Mouse (Mus musculus): ENCODE results near the gene Slc5a11.

Gene Slc5a11

DNA sequence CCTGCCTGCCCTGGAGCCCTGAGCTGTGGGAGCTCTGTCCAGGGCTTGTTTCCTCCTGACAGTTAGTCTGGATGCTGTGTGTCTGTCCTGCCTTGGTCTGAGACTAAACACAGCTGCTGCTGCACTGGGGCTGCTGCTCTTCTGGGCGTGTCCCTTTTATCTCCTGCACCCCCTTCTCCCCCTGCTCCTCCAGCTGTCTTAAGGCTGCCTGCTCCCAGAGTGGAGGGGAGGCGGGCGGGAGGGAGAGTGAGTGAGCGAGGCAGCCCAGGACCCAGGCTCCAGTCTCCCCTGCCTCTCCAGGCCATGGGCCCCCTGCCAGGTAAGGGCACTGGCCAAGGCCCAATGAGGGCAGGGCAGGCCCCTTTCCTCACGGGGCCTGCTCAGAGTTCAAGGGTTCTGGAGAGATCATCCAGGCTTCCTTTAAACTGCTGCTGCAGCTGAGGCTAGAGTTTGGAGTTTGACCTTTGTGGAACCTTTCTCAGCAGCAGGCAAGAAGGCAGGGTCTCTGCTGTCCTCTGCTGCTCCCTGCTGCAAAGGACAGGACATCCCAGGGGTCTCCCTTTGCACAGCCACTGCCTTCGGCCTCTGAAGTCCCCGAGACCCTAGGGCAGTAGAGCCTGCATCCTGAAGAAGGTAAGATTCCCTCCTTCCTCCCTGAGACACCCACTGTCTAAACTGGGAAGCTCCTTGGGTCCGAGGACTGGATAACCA lies at the start of gene Slc5a11:
TSS of gene Slc5a11 (plus strand) at position 416 of the 711 bp plus-strand sequence.
- DNase-seq = no peak

DNA sequence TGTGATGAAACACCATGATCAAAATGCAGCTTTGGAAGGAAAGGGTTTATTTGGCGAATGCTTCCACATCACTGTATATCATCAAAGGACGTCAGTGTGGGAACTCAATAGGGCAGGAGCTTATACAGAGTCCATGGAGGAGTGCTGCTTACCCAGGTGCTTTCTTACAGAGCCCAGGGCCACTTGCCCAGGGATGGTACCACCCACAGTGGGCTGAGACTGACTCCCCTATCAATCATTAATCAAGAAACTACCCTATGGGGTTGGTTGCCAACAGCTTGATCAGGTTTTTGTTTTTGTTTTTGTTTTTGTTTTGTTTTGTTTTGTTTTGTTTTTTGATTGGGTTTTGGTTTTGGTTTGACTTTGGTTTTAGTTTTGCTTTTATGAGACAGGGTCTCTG lies 47.1 kb upstream of the Slc5a11 start:
- DNase-seq = no peak

DNA sequence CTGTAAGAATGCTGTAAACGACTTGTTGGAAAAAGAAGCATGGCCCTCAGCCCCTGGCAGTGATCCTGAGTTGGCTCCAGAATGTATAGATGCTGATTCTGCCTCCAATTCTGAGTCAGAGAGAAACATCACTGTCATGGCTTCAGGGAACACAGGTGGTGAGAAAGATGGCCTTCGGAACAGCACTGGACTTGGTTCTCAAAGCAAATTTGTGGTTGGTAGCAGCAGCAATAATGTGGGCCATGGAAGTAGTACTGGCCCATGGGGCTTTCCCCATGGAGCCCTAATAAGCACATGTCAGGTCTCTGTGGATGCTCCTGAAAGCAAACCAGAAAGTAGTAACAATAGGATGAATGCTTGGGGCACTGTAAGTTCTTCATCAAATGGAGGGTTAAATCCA lies 45.0 kb upstream of the Slc5a11 start:
- DNase-seq = no peak

DNA sequence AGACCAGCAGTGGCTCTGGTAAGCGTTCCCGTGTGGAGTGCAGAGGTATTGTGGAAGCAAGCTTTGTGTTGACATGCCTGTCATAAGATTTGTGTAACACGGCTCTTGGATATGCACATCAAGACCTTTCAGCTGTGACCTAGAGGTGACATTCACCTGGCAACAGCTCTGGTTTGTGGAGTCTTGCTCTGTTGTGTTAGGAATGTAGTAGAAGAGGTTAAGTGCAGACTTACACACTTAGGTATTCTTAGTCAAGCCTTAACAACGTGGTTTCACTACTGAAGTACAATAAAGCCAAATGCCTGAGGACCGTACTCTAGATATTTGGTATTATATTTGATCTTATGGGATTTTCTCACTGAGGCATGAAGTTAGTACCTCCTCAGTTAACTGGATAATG lies 42.5 kb upstream of the Slc5a11 start:
- DNase-seq = no peak

DNA sequence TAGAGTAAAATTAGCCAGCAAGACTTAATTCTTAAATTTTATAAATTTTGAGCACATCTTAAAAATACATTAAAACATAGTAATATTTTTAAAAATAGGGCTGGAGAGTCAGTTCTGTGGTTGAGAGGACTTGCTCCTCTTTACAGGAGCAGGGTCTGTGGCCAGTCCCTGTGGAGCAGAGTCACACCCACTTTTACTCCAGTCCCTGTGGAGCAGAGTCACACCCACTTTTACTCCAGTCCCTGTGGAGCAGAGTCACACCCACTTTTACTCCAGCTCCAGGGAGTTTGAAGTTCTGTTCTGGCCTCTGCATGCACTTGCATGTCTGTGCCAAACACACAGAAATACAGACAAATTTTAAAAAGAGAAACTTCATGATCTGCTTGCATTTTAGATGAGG lies 37.4 kb upstream of the Slc5a11 start:
- no peak for DNase-seq

DNA sequence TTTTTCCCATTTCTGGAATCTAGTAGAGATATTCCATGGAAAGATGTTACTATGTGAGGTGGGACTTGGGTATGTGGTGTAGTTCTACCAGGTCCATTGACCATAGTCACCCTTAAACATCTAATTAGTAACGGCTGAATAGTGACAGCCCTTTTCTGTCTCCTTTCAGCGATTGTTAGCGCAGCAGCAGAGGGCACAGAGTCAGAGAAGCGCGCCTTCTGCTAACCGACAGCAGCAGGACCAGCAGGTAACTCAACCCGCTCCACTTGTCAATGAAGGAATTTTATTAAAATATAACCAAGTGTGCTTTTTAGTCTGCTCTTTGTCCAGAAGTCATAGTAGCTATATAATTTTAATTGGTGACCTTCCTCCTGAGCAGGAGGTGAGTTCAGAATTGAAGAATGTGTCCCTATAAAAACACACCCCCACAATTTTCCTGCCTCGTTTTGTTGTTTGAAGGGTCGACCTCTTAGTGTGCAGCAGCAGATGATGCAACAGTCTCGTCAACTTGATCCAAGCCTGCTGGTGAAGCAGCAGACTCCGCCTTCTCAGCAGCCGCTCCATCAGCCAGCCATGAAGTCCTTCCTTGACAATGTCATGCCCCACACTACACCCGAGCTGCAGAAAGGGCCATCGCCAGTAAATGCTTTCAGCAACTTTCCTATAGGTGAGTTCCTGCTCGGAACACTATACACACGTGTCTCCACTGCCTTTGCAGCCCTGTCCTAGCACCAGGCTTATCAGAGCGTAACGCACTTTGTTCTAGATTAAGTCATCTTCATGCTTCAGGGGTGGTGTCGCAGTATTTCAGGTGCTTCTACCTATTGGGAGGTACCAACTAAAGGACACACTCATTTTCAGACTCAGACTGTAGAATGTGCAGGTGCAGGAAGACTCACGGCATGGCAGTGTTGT lies 32.5 kb upstream of the Slc5a11 start:
- no peak for DNase-seq

DNA sequence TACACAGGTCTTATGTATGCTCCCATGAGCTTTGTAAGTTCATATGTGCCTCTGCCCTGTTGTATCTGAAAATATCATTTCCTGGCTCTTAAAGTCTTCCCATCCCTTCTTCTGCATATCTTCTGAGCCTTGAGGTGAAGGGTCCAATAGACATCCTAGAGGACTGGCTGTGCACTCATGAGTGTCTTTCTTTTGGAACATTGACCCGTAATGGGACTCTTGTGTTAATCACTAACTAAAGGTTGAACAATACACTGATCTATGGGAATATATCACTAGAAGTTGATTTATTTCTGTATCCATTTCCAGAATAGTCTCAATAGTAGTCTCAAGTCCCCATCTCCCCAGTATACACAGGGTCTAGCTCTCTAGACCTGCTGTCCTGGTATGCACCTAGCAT lies 29.7 kb upstream of the Slc5a11 start:
- no peak for DNase-seq

DNA sequence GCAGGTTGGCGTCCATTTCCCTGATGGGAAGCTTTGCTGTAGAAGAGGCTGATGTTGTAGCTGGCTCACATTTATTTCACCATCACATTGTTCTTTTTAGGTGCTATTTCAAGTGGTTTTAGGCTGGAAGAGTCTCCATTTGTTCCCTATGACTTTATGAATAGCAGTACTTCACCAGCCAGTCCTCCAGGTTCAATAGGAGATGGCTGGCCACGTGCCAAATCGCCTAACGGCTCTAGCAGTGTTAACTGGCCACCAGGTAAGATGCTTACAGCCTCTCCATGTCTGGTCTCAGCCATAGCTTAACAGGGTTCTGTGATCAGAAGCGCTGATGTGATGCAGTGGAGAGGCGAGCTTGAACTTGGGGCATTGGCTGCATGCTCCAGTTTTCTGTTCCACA lies 28.1 kb upstream of the Slc5a11 start:
- no peak for DNase-seq

DNA sequence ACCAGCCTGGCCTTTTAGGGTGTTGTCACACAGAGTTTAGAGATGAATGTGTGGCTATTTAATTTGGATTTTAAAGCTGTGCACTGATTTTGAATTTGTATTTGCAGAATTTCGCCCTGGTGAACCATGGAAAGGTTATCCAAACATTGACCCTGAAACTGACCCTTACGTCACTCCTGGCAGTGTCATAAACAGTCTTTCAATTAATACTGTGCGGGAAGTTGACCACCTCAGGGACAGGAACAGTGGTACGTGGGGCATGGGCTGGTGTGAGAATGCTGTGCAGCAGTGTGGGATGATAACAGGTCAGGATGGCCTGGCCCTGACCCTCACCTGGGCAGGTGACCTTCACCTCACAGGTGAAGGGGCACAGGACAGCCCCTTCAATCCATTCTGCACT lies 27.3 kb upstream of the Slc5a11 start:
- DNase-seq = no peak

DNA sequence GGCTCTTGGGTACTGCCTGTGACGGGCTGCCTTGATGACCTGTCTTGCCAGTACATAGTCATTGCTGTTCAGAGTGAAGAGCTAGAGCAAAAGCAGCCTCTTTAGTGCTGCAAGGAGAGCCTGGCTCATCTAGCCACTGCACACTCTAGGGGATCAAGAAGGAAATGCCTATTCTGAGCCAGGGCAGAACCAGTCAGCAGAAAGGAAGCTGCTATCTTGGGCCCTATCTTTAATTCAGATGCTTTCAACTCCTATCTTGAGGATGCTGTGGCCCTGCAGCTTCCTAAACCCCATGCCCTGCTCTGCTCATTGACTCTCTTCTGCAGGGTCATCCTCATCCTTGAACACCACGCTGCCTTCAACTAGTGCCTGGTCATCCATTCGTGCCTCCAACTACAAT lies 26.1 kb upstream of the Slc5a11 start:
- no peak for DNase-seq

DNA sequence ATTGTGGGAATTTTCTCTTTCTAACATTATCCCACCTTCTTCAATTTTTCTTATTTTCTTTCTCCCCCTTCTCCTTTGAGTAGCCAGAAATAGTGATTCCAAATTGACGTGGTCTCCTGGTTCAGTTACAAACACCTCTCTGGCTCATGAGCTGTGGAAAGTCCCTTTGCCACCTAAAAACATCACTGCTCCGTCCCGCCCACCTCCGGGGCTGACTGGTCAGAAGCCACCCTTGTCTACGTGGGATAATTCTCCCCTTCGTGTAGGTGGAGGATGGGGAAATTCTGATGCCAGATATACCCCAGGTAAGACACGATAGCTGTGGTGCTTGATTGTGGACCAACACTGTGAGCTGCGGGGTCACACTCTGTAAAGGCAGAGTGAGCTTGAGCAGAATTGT lies 24.8 kb upstream of the Slc5a11 start:
- no peak for DNase-seq

DNA sequence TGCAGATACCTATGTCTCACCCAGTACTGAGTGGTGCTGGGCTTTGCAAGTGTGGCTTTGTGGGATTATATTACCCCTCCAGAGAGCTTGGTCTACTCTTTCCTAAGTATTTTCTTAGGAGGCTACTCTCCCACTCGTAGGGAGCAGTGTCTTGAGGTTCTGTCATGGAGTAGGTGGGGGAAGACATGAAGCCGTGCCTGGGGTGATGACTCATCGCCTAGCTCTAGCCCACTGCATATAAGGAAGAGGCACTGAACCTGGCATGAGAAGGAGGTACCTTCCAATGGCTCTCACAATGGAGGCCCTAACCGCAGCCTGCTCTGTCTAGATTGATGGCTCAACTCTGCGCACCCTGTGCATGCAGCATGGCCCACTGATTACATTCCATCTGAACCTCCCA lies 22.8 kb upstream of the Slc5a11 start:
- DNase-seq = no peak

DNA sequence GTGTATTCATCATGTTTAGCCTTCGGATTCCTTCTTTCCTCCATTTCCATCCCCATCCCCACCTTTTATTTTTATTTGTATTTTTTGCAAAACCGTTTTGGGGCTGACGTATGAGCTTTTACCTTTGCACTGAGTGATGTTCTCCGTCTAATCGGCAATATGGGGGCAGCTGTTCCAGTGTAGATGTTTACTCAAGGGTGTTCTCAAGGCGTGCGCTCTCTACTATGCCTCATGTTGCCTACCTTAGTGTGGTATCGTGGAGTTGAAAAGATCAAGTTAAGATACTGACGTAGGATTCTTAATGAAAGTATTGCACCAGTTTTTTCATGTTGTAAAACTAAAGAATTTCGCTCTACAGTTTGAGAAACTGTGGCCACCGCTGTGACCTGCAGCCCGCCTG lies 21.4 kb upstream of the Slc5a11 start:
- DNase-seq = no peak

DNA sequence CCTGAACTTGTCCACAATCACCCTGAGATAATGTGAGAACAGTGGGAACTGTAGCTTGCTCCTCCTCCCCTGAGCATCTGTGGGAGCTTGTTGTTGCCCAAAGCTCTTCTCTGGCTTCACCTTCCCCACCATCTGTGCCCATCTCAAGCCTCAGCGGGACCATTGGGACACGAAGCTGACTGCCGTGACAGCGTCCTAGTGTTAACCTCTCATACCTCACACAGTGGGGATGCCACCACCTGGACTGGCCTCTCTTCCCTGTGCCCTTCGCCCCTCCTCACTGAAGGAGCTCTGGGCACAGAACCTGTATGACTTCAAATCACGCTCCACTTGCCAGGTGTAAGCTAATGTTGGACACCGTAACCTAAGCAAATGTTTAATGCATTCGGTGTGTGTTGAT lies 19.9 kb upstream of the Slc5a11 start:
- DNase-seq = peak; percentile 68

DNA sequence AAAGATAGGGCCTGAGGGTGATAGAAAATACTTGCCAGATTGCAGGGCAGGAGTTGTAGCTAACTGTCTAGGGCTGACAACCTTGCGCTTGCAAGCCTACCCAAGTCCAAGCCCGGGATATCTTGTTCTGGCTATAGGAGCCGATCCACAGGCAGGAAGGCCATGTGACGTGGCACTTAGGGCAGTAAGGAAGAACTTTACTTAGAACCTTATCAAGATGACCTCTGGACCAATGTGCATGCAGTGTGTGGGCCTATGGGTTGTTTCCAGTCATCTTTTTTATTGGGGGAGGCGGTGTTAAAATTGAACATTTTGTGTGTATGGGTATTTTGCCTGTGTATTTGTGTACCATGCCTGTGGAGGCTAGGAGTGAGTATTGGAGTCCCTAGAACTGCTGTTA lies 18.1 kb upstream of the Slc5a11 start:
- no peak for DNase-seq

DNA sequence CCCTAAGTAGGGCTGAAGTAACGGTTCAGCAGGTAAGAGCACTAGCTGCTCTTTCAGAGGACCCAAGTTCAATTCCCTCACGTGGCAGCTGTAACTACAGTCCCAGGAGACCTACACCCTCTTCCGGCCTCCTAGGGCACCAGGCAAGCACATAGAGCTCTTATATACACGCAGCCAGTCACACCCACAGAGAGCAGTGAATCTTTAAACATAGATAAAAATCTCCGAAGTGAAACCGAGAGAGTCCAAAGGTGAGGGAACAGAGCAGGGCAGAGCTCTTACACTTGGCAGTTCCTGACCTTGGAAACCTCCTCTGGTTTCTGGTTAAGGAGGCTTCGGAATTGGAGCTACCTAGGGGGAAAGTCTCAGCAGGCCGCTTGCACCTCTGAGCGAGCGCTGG lies 15.9 kb upstream of the Slc5a11 start:
- no peak for DNase-seq

DNA sequence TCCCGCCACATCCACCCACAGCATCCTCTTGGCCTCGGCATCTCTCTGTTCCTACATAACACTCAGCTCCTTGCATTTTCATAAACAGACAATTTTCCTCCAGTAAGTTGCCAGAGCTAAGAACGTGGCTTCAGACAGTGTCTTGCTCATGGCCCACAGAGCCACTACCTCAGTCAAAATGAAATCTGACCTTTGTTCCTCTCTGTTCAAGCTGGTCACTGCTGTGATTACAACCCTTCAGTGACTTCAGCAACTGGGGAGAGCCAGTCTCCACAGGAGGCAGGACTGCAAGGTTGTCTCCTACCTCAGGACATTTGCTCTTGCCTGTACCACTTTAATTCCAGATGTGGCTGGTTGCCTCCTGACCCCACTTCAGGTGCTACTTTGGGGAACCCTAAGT lies 15.4 kb upstream of the Slc5a11 start:
- no peak for DNase-seq

DNA sequence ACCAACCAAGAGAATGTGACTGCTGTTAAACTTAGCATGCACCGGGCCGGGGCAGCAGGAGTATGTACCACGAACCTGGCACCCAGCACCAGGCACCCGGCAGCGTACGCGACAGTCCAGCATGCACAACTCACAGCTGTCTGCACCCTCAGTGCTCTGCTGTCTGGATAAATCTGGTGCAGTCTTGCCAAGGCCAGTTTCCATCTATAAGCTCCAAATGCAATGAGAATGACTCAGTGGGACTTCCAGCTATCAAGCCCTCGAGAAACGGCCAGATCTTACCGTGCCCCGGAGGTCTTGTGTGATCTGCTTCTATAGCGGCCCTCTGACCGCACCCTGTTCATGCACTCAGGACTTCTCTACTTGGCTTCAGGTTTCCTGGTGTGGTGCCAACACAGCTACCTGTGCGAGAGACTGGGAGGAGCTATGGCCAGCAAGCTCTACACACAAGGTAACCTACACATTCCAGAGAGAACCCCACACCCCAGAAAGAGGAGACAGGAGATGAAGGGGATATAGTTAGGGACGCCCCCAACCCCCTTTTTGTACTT lies 14.8 kb upstream of the Slc5a11 start:
- DNase-seq = no peak

DNA sequence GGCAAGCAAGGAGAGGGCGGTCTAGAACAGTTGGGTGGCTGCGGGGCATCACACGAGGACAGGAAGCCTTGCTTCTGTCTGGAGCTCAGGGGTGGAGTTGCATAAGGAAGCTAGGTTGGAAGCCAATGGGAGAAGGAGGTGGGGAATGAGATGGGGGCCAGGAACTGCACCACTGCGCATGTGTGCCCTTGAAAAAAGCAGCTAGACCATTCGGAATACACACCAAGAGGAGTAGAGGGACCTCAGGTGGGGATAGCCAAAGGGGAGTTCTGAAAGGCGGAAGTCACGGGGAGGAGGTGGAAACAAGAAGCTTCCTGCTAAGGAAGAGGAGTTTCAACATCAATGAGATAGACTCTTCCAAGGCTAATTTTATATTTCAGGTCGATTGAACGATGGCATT lies 13.9 kb upstream of the Slc5a11 start:
- DNase-seq = no peak

DNA sequence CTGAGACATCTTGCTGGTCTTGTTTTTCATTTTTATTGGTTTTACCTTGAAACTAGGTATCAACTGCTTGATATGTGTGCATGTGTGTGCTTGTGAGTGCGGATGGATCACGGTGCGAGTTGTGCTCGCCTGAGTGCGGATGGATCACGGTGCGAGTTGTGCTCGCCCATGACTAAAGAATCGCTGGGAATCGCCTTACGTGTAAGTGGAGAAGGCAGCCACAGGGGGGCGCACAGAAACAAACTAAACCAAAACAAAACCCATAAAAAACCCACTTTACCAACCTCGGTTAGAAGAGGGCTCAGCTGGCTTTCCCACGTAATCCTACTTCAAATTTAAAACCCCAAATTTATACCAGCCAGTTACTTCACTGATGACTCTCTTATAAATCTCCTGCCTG lies 9.3 kb upstream of the Slc5a11 start:
- peak; percentile 52 for DNase-seq

DNA sequence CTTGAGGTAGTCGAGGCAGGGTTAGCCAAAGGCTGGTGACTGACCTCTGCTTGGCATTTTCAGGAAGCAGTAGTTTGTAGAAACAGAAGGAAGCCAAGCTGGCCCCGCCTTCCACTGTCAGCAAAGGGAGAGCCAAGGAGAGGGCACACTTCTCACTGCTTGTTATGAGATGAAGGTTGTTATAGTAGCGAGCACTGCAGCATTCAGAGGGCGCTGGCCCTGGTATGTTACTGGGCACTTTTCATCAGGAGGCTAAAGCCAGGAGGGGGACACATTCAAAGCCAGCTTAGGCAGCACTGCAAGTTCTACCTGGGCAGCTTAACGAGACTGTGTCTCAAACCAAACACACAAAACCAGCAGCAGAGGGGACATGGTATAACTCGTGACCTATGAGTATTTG lies 7.0 kb upstream of the Slc5a11 start:
- no peak for DNase-seq

DNA sequence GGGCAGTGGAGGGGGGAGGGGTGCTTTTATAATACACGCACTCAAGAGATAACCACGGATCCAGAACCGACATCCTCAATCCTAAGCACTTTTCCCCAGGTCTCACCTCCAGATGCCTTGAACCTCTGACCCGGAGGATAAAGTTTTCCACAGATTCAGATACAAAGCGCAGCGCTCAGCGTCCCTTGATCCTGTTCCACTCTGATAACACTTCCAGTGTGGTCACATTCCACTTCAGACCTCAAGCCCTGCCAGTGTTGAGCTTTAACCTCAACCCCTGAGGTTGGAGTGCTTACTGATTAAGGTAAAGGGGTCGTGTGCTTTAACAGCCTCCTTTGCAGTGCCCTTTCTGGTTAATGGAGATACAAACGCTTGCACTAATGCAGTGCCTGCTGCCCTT lies 4.7 kb upstream of the Slc5a11 start:
- no peak for DNase-seq

DNA sequence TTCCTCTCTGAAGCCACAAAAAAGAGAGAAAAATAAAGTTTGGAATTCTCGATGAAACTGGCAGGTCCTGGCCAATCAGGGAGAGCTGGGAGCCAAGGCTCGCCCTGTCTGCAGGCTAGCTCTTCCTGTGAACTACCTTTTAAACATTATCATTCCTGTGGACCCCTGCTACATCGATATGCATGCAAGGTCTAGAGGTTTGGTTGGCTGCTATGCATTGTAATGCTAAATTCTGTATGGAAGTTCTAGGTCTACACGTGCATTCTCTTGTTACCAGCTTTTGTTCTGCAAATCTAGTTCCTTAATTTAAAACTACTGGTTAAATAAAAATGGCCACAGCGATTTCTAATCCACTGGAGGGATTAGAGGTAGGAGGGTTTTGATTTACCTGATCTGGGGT lies 3.1 kb upstream of the Slc5a11 start:
- DNase-seq = no peak

DNA sequence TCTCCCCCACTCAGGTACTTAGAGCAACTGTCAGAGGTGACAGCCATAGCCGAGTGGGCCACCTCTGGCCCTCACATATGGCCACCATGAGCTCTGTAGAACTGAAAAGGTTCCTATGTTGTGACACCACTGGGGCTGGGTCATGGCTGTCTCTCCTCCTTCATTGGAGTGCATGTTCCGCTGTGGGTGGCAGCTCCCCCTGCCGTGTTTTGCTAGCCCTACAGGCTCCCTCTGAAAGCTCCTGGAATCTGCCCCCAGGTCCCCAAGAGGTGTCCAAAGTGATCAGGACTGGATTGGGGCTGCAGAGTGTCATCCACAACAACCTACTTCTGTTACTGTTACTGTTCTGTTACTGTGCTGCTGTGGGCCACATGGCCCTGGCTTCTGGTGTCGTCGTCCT lies 2.3 kb upstream of the Slc5a11 start:
- DNase-seq = no peak

Data from cerebellum, adult 9-11 months (tissue).